Mouse (Mus musculus): ENCODE measurements around the gene 4930518I15Rik. TPM values are rescaled to one million over a fixed set of nuclear protein-coding genes. Genes with fewer than 3 reads are reported as not detected.
A peak's percentile ranks its signal among the peaks of the same experiment; 100 is the strongest.
"Not testable (repeated sequence)": the region's sequence is repeated elsewhere in the genome, so short reads cannot be mapped to it uniquely, and the experiment has no call there.

The 4930518I15Rik gene
- polyA plus RNA-seq (2012; ENCODE audit: insufficient read depth, insufficient read length, missing spikeins), result 0.83 and 1.3 TPM in 2 replicates

GRCm38 (mm10) chr2:156857835-156858234 lies at the start of gene 4930518I15Rik:
Gene 4930518I15Rik (minus strand): TSS chr2:156857946.
- Histone ChIP-seq H3K4me3 (ENCODE audit: insufficient read depth, low read depth, low read length) (no peak within 1 kb of the TSS), H3K4me1 (ENCODE audit: control insufficient read depth, insufficient read depth, insufficient read length, low read length) (peaks cover 2% of the 10 kb centered on the region; the same call in 1 of the 2 replicates), H3K27ac (replicated peaks; ENCODE audit: low read depth, low read length) (0 out of 2 replicates have a peak within 1 kb of the TSS, but pooled peaks have one; percentile 47)

- H3K4me3 ChIP-seq (ENCODE audit: insufficient read depth, low read depth, low read length); H3K27ac ChIP-seq (replicated peaks; ENCODE audit: low read depth, low read length); H3K4me1 ChIP-seq (ENCODE audit: control insufficient read depth, insufficient read depth, insufficient read length, low read length): not testable (repeated sequence)
These were observed 48.2 kb upstream of the 4930518I15Rik start for GRCm38 (mm10) chr2:156905931-156906330.

- H3K4me3 ChIP-seq (ENCODE audit: insufficient read depth, low read depth, low read length), result no peak overlapping the region
- H3K27ac ChIP-seq (replicated peaks; ENCODE audit: low read depth, low read length), result no peak overlapping the region
- H3K4me1 ChIP-seq (ENCODE audit: control insufficient read depth, insufficient read depth, insufficient read length, low read length), result no peaks in the 10 kb centered on the region
These were observed 47.4 kb upstream of the 4930518I15Rik start for GRCm38 (mm10) chr2:156904976-156905717.

GRCm38 (mm10) chr2:156903367-156903766 lies 45.6 kb upstream of the 4930518I15Rik start:
- H3K4me1 ChIP-seq (ENCODE audit: control insufficient read depth, insufficient read depth, insufficient read length, low read length), result peaks cover 3% of the 10 kb centered on the region
- no peak overlapping the region for H3K4me3 ChIP-seq (ENCODE audit: insufficient read depth, low read depth, low read length)

GRCm38 (mm10) chr2:156902411-156902810 lies 44.7 kb upstream of the 4930518I15Rik start:
- not testable (repeated sequence) for H3K27ac ChIP-seq (replicated peaks; ENCODE audit: low read depth, low read length); H3K4me1 ChIP-seq (ENCODE audit: control insufficient read depth, insufficient read depth, insufficient read length, low read length); H3K4me3 ChIP-seq (ENCODE audit: insufficient read depth, low read depth, low read length)

More at GRCm38 (mm10) chr2:156903367-156903766, 45.6 kb upstream of the 4930518I15Rik start:
- H3K27ac ChIP-seq (replicated peaks; ENCODE audit: low read depth, low read length), result no peak overlapping the region

- no peak overlapping the region for H3K4me3 ChIP-seq (ENCODE audit: insufficient read depth, low read depth, low read length)
- H3K4me1 ChIP-seq (ENCODE audit: control insufficient read depth, insufficient read depth, insufficient read length, low read length), result peaks cover 4% of the 10 kb centered on the region
- no peak overlapping the region for H3K27ac ChIP-seq (replicated peaks; ENCODE audit: low read depth, low read length)
These were observed 44.1 kb upstream of the 4930518I15Rik start for GRCm38 (mm10) chr2:156901883-156902282.

GRCm38 (mm10) chr2:156901344-156901743 lies 43.6 kb upstream of the 4930518I15Rik start:
- Histone ChIP-seq H3K4me3 (ENCODE audit: insufficient read depth, low read depth, low read length) (no peak overlapping the region), H3K4me1 (ENCODE audit: control insufficient read depth, insufficient read depth, insufficient read length, low read length) (peaks cover 4% of the 10 kb centered on the region)

GRCm38 (mm10) chr2:156899184-156899583 lies 41.4 kb upstream of the 4930518I15Rik start:
- no peak overlapping the region for H3K4me3 ChIP-seq (ENCODE audit: insufficient read depth, low read depth, low read length)
- H3K4me1 ChIP-seq (ENCODE audit: control insufficient read depth, insufficient read depth, insufficient read length, low read length), result peaks cover 4% of the 10 kb centered on the region
- H3K27ac ChIP-seq (replicated peaks; ENCODE audit: low read depth, low read length), result no peak overlapping the region

More at GRCm38 (mm10) chr2:156901344-156901743, 43.6 kb upstream of the 4930518I15Rik start:
- no peak overlapping the region for H3K27ac ChIP-seq (replicated peaks; ENCODE audit: low read depth, low read length)

- Histone ChIP-seq H3K27ac (replicated peaks; ENCODE audit: low read depth, low read length) (no peak overlapping the region), H3K4me1 (ENCODE audit: control insufficient read depth, insufficient read depth, insufficient read length, low read length) (peaks cover 4% of the 10 kb centered on the region), H3K4me3 (ENCODE audit: insufficient read depth, low read depth, low read length) (no peak overlapping the region)
These were observed 40.6 kb upstream of the 4930518I15Rik start for GRCm38 (mm10) chr2:156898374-156898773.

- Histone ChIP-seq H3K27ac (replicated peaks; ENCODE audit: low read depth, low read length) (no peak overlapping the region), H3K4me3 (ENCODE audit: insufficient read depth, low read depth, low read length) (no peak overlapping the region), H3K4me1 (ENCODE audit: control insufficient read depth, insufficient read depth, insufficient read length, low read length) (peaks cover 7% of the 10 kb centered on the region)
These were observed 39.3 kb upstream of the 4930518I15Rik start for GRCm38 (mm10) chr2:156897034-156897433.

GRCm38 (mm10) chr2:156896384-156896914 lies 38.7 kb upstream of the 4930518I15Rik start:
- H3K4me1 ChIP-seq (ENCODE audit: control insufficient read depth, insufficient read depth, insufficient read length, low read length), result peaks cover 7% of the 10 kb centered on the region
- H3K4me3 ChIP-seq (ENCODE audit: insufficient read depth, low read depth, low read length), result no peak overlapping the region
- H3K27ac ChIP-seq (replicated peaks; ENCODE audit: low read depth, low read length), result no peak overlapping the region

GRCm38 (mm10) chr2:156894496-156895265 lies 36.9 kb upstream of the 4930518I15Rik start:
- Histone ChIP-seq H3K27ac (replicated peaks; ENCODE audit: low read depth, low read length) (no peak overlapping the region), H3K4me3 (ENCODE audit: insufficient read depth, low read depth, low read length) (no peak overlapping the region), H3K4me1 (ENCODE audit: control insufficient read depth, insufficient read depth, insufficient read length, low read length) (peaks cover 7% of the 10 kb centered on the region)

- Histone ChIP-seq H3K4me3 (ENCODE audit: insufficient read depth, low read depth, low read length) (no peak overlapping the region), H3K4me1 (ENCODE audit: control insufficient read depth, insufficient read depth, insufficient read length, low read length) (0 out of 2 replicates have a peak, but pooled peaks cover 3% of the 10 kb centered on the region), H3K27ac (replicated peaks; ENCODE audit: low read depth, low read length) (no peak overlapping the region)
These were observed 35.1 kb upstream of the 4930518I15Rik start for GRCm38 (mm10) chr2:156892821-156893220.

GRCm38 (mm10) chr2:156892240-156892639 lies 34.5 kb upstream of the 4930518I15Rik start:
- Histone ChIP-seq H3K4me3 (ENCODE audit: insufficient read depth, low read depth, low read length) (no peak overlapping the region), H3K27ac (replicated peaks; ENCODE audit: low read depth, low read length) (no peak overlapping the region), H3K4me1 (ENCODE audit: control insufficient read depth, insufficient read depth, insufficient read length, low read length) (0 out of 2 replicates have a peak, but pooled peaks cover 3% of the 10 kb centered on the region)

GRCm38 (mm10) chr2:156888490-156888889 lies 30.7 kb upstream of the 4930518I15Rik start:
- Histone ChIP-seq H3K4me3 (ENCODE audit: insufficient read depth, low read depth, low read length) (no peak overlapping the region), H3K27ac (replicated peaks; ENCODE audit: low read depth, low read length) (no peak overlapping the region), H3K4me1 (ENCODE audit: control insufficient read depth, insufficient read depth, insufficient read length, low read length) (0 out of 2 replicates have a peak, but pooled peaks cover 3% of the 10 kb centered on the region)
